Mouse (Mus musculus): ENCODE measurements at regions not wholly inside any gene's neighbourhood (a gene's known extent, or its start where the extent isn't known, plus 50 kb on each side); places are given as distances from the start of the nearest gene placed in this dataset.

- Histone ChIP-seq H3K9ac (ENCODE audit: insufficient read depth, low read depth, low read length, poor library complexity, severe bottlenecking) (no peak overlapping the region), H3K9me3 (ENCODE audit: control insufficient read depth, insufficient read depth, low read depth, low read length) (no peaks in the 10 kb centered on the region), H3K4me1 (ENCODE audit: control insufficient read depth in 2 of 2, insufficient read depth in 2 of 2, low read length in 2 of 2, poor library complexity in 1 of 2) (no peaks in the 10 kb centered on the region), H3K36me3 (ENCODE audit: control insufficient read depth, insufficient read depth, low read length, poor library complexity, severe bottlenecking) (no peaks in the 10 kb centered on the region), H3K4me3 (ENCODE audit: insufficient read depth in 1 of 2, low read depth in 1 of 2, low read length in 2 of 2, poor library complexity in 1 of 2, severe bottlenecking in 1 of 2) (no peak overlapping the region), H3K27ac (ENCODE audit: insufficient read depth, low read depth, low read length, poor library complexity, severe bottlenecking) (no peak overlapping the region)
- TF ChIP-seq MAFK (IDR thresholded peaks at IDR 0.05; ENCODE audit: insufficient read depth, low read depth, low read length) (no peak), ZC3H11A (IDR thresholded peaks at IDR 0.05; ENCODE audit: borderline replicate concordance, low read depth, low read length) (no peak), CHD2 (IDR thresholded peaks at IDR 0.05; ENCODE audit: low read depth, low read length) (no peak), HCFC1 (IDR thresholded peaks at IDR 0.05; ENCODE audit: borderline replicate concordance, insufficient read depth, low read length) (no peak), ZNF384 (IDR thresholded peaks at IDR 0.05; ENCODE audit: low read depth, low read length) (no peak)
- no peak for DNase-seq (ENCODE audit: low read depth, low spot score)
- in situ Hi-C loops (cut with MboI; ENCODE audit: low sequenced_read_pairs in 2 of 2, unreplicated experiment in 2 of 2), result no loop called here
Measured at GRCm38 (mm10) chr1:184233741-184234255, 199.7 kb upstream of the 1700056E22Rik start.

- no peak overlapping the region for H3K9ac ChIP-seq (ENCODE audit: insufficient read depth, low read depth, low read length, poor library complexity, severe bottlenecking)
- H3K36me3 ChIP-seq (ENCODE audit: control insufficient read depth, insufficient read depth, low read length, poor library complexity, severe bottlenecking), result no peaks in the 10 kb centered on the region
- no peaks in the 10 kb centered on the region for H3K4me1 ChIP-seq (ENCODE audit: control insufficient read depth in 2 of 2, insufficient read depth in 2 of 2, low read length in 2 of 2, poor library complexity in 1 of 2)
- in situ Hi-C loops (cut with MboI; ENCODE audit: low sequenced_read_pairs in 2 of 2, unreplicated experiment in 2 of 2), result no loop called here
- no peak overlapping the region for H3K4me3 ChIP-seq (ENCODE audit: insufficient read depth in 1 of 2, low read depth in 1 of 2, low read length in 2 of 2, poor library complexity in 1 of 2, severe bottlenecking in 1 of 2)
- H3K9me3 ChIP-seq (ENCODE audit: control insufficient read depth, insufficient read depth, low read depth, low read length), result no peaks in the 10 kb centered on the region
- TF ChIP-seq ZC3H11A (IDR thresholded peaks at IDR 0.05; ENCODE audit: borderline replicate concordance, low read depth, low read length), result no peak
- no peak for TF ChIP-seq HCFC1 (IDR thresholded peaks at IDR 0.05; ENCODE audit: borderline replicate concordance, insufficient read depth, low read length)
- no peak for TF ChIP-seq ZNF384 (IDR thresholded peaks at IDR 0.05; ENCODE audit: low read depth, low read length)
- TF ChIP-seq MAFK (IDR thresholded peaks at IDR 0.05; ENCODE audit: insufficient read depth, low read depth, low read length), result no peak
- TF ChIP-seq CHD2 (IDR thresholded peaks at IDR 0.05; ENCODE audit: low read depth, low read length), result no peak
- no peak overlapping the region for H3K27ac ChIP-seq (ENCODE audit: insufficient read depth, low read depth, low read length, poor library complexity, severe bottlenecking)
- DNase-seq (ENCODE audit: low read depth, low spot score), result no peak
Measured at GRCm38 (mm10) chr1:184222326-184222725, 188.2 kb upstream of the 1700056E22Rik start.

GRCm38 (mm10) chr1:184221792-184222191, 187.7 kb upstream of the 1700056E22Rik start:
- in situ Hi-C loops (cut with MboI; ENCODE audit: low sequenced_read_pairs in 2 of 2, unreplicated experiment in 2 of 2), result no loop called here
- Histone ChIP-seq H3K4me1 (ENCODE audit: control insufficient read depth in 2 of 2, insufficient read depth in 2 of 2, low read length in 2 of 2, poor library complexity in 1 of 2) (no peaks in the 10 kb centered on the region), H3K9ac (ENCODE audit: insufficient read depth, low read depth, low read length, poor library complexity, severe bottlenecking) (no peak overlapping the region), H3K36me3 (ENCODE audit: control insufficient read depth, insufficient read depth, low read length, poor library complexity, severe bottlenecking) (no peaks in the 10 kb centered on the region), H3K27ac (ENCODE audit: insufficient read depth, low read depth, low read length, poor library complexity, severe bottlenecking) (no peak overlapping the region), H3K9me3 (ENCODE audit: control insufficient read depth, insufficient read depth, low read depth, low read length) (no peaks in the 10 kb centered on the region), H3K4me3 (ENCODE audit: insufficient read depth in 1 of 2, low read depth in 1 of 2, low read length in 2 of 2, poor library complexity in 1 of 2, severe bottlenecking in 1 of 2) (no peak overlapping the region)
- no peak for DNase-seq (ENCODE audit: low read depth, low spot score)
- TF ChIP-seq MAFK (IDR thresholded peaks at IDR 0.05; ENCODE audit: insufficient read depth, low read depth, low read length) (no peak), ZNF384 (IDR thresholded peaks at IDR 0.05; ENCODE audit: low read depth, low read length) (no peak), HCFC1 (IDR thresholded peaks at IDR 0.05; ENCODE audit: borderline replicate concordance, insufficient read depth, low read length) (no peak), ZC3H11A (IDR thresholded peaks at IDR 0.05; ENCODE audit: borderline replicate concordance, low read depth, low read length) (no peak), CHD2 (IDR thresholded peaks at IDR 0.05; ENCODE audit: low read depth, low read length) (no peak)

GRCm38 (mm10) chr1:184197272-184197671, 163.2 kb upstream of the 1700056E22Rik start:
- DNase-seq (ENCODE audit: low read depth, low spot score), result no peak
- in situ Hi-C loops (cut with MboI; ENCODE audit: low sequenced_read_pairs in 2 of 2, unreplicated experiment in 2 of 2), result no loop called here
- H3K4me1 ChIP-seq (ENCODE audit: control insufficient read depth in 2 of 2, insufficient read depth in 2 of 2, low read length in 2 of 2, poor library complexity in 1 of 2), result no peaks in the 10 kb centered on the region
- TF ChIP-seq MAFK (IDR thresholded peaks at IDR 0.05; ENCODE audit: insufficient read depth, low read depth, low read length) (no peak), CHD2 (IDR thresholded peaks at IDR 0.05; ENCODE audit: low read depth, low read length) (no peak), ZNF384 (IDR thresholded peaks at IDR 0.05; ENCODE audit: low read depth, low read length) (no peak), HCFC1 (IDR thresholded peaks at IDR 0.05; ENCODE audit: borderline replicate concordance, insufficient read depth, low read length) (no peak)
- no peaks in the 10 kb centered on the region for H3K9me3 ChIP-seq (ENCODE audit: control insufficient read depth, insufficient read depth, low read depth, low read length)
- no peak overlapping the region for H3K9ac ChIP-seq (ENCODE audit: insufficient read depth, low read depth, low read length, poor library complexity, severe bottlenecking)
- no peaks in the 10 kb centered on the region for H3K36me3 ChIP-seq (ENCODE audit: control insufficient read depth, insufficient read depth, low read length, poor library complexity, severe bottlenecking)
- H3K27ac ChIP-seq (ENCODE audit: insufficient read depth, low read depth, low read length, poor library complexity, severe bottlenecking), result no peak overlapping the region
- H3K4me3 ChIP-seq (ENCODE audit: insufficient read depth in 1 of 2, low read depth in 1 of 2, low read length in 2 of 2, poor library complexity in 1 of 2, severe bottlenecking in 1 of 2), result no peak overlapping the region

GRCm38 (mm10) chr1:184191325-184191724, 157.2 kb upstream of the 1700056E22Rik start:
- no peaks in the 10 kb centered on the region for H3K36me3 ChIP-seq (ENCODE audit: control insufficient read depth, insufficient read depth, low read length, poor library complexity, severe bottlenecking)
- no peak overlapping the region for H3K9ac ChIP-seq (ENCODE audit: insufficient read depth, low read depth, low read length, poor library complexity, severe bottlenecking)
- no peaks in the 10 kb centered on the region for H3K9me3 ChIP-seq (ENCODE audit: control insufficient read depth, insufficient read depth, low read depth, low read length)
- H3K4me1 ChIP-seq (ENCODE audit: control insufficient read depth in 2 of 2, insufficient read depth in 2 of 2, low read length in 2 of 2, poor library complexity in 1 of 2), result no peaks in the 10 kb centered on the region
- TF ChIP-seq HCFC1 (IDR thresholded peaks at IDR 0.05; ENCODE audit: borderline replicate concordance, insufficient read depth, low read length) (no peak), CHD2 (IDR thresholded peaks at IDR 0.05; ENCODE audit: low read depth, low read length) (no peak), MAFK (IDR thresholded peaks at IDR 0.05; ENCODE audit: insufficient read depth, low read depth, low read length) (no peak), ZC3H11A (IDR thresholded peaks at IDR 0.05; ENCODE audit: borderline replicate concordance, low read depth, low read length) (no peak), ZNF384 (IDR thresholded peaks at IDR 0.05; ENCODE audit: low read depth, low read length) (no peak)
- H3K4me3 ChIP-seq (ENCODE audit: insufficient read depth in 1 of 2, low read depth in 1 of 2, low read length in 2 of 2, poor library complexity in 1 of 2, severe bottlenecking in 1 of 2), result no peak overlapping the region
- no peak for DNase-seq (ENCODE audit: low read depth, low spot score)
- in situ Hi-C loops (cut with MboI; ENCODE audit: low sequenced_read_pairs in 2 of 2, unreplicated experiment in 2 of 2), result no loop called here
- H3K27ac ChIP-seq (ENCODE audit: insufficient read depth, low read depth, low read length, poor library complexity, severe bottlenecking), result no peak overlapping the region
